7 mouse cellular contexts compared by ENCODE assay signal in genomic region chr2:147364982-147365907, GRCm38 (mm10). TPM values are rescaled to one million over a fixed set of nuclear protein-coding genes. Genes with fewer than 3 reads are reported as not detected.
DNase-seq lines count a peak whose midpoint lies in the region; ATAC-seq and TF ChIP-seq lines count a peak whose summit lies in the region.

No protein-coding gene starts in this region.

- 0 out of 2 replicates have a peak, but pooled peaks have one; percentile 5 for TF ChIP-seq POLR2A in embryonic fibroblast, embryonic 13.5 days (IDR thresholded peaks at IDR 0.05; ENCODE audit: low read depth, low read length)

- H3K4me3 ChIP-seq in embryonic fibroblast, embryonic 13.5 days (ENCODE audit: insufficient read depth, low read length): peak overlapping the region; percentile 41
- peak overlapping the region; percentile 25; the same call in 1 of the 2 replicates for H3K4me3 ChIP-seq in intestine, embryonic 14.5 days (ENCODE audit: low read depth, low read length)
- peak overlapping the region; percentile 28 for H3K4me3 ChIP-seq in neural tube, embryonic 15.5 days (replicated peaks)

- no peaks in the 10 kb centered on the region for H3K9me3 ChIP-seq in intestine, embryonic 14.5 days (ENCODE audit: control insufficient read depth, low read length)
- H3K9me3 ChIP-seq in neural tube, embryonic 15.5 days (replicated peaks): no peaks in the 10 kb centered on the region

- H3K27ac ChIP-seq in embryonic fibroblast, embryonic 13.5 days (ENCODE audit: insufficient read depth, low read length): no peak overlapping the region
- no peak overlapping the region for H3K27ac ChIP-seq in intestine, embryonic 14.5 days (ENCODE audit: low read depth)
- H3K27ac ChIP-seq in neural tube, embryonic 15.5 days (replicated peaks): no peak overlapping the region

- peaks cover 94% of the 10 kb centered on the region for H3K27me3 ChIP-seq in intestine, embryonic 14.5 days (replicated peaks; ENCODE audit: control insufficient read depth, insufficient read depth, low read length)
- H3K27me3 ChIP-seq in neural tube, embryonic 15.5 days (replicated peaks): peaks cover 91% of the 10 kb centered on the region

- peak overlapping the region; percentile 39 for H3K4me2 ChIP-seq in intestine, embryonic 14.5 days (ENCODE audit: low read length)
- H3K4me2 ChIP-seq in neural tube, embryonic 15.5 days: peak overlapping the region; percentile 50

- ATAC-seq in intestine, embryonic 14.5 days (replicated peaks; ENCODE audit: low FRiP score, low TSS enrichment, low read depth): peak; percentile 60
- peak; percentile 32; the same call in 1 of the 2 replicates for ATAC-seq in neural tube, embryonic 15.5 days (ENCODE audit: low FRiP score)

- DNase-seq in kidney, postnatal 4 days: peak; percentile 25 to 36
- no peak for DNase-seq in kidney, adult 11 months
- peak; percentile 68 for DNase-seq in intestine, embryonic 14.5 days (ENCODE audit: low spot score)
- DNase-seq in spleen, postnatal 10 days (ENCODE audit: low spot score in 2 of 2): no peak
- DNase-seq in lung, postnatal 36 days: no peak

- no peak overlapping the region for H3K9ac ChIP-seq in intestine, embryonic 14.5 days (ENCODE audit: low read length)
- H3K9ac ChIP-seq in neural tube, embryonic 15.5 days (replicated peaks): no peak overlapping the region

- 1% methylated on average over 68 of the region's 80 CpGs for WGBS in intestine, embryonic 14.5 days
- under 1% methylated on average over 72 of the region's 80 CpGs for WGBS in neural tube, embryonic 15.5 days

- no peaks in the 10 kb centered on the region for H3K36me3 ChIP-seq in intestine, embryonic 14.5 days (ENCODE audit: control insufficient read depth, insufficient read depth, low read length)
- H3K36me3 ChIP-seq in neural tube, embryonic 15.5 days: no peaks in the 10 kb centered on the region

- H3K4me1 ChIP-seq in embryonic fibroblast, embryonic 13.5 days (ENCODE audit: control insufficient read depth, insufficient read depth, low read length): no peaks in the 10 kb centered on the region
- H3K4me1 ChIP-seq in intestine, embryonic 14.5 days (replicated peaks; ENCODE audit: control insufficient read depth, insufficient read depth, low read length): peaks cover 3% of the 10 kb centered on the region; the same call in 1 of the 2 replicates
- peaks cover 19% of the 10 kb centered on the region for H3K4me1 ChIP-seq in neural tube, embryonic 15.5 days

- no peak for TF ChIP-seq CTCF in embryonic fibroblast, embryonic 13.5 days (IDR thresholded peaks at IDR 0.05; ENCODE audit: borderline replicate concordance, insufficient read depth, low read length)

RNA-seq across cellular contexts. Expression of gene Pax1, which starts 3.5 kb away (rescaled TPM):
- polyA plus RNA-seq in embryonic fibroblast, embryonic 13.5 days (2011; ENCODE audit: insufficient read length, low read depth, missing spikeins): 6.9 and 13.6 TPM in 2 replicates
- polyA plus RNA-seq in intestine, embryonic 14.5 days (2014; fragmentation: Nextera tagmentation; extraction: Ambion mirVana): not detected in 2 replicates
- polyA plus RNA-seq in neural tube, embryonic 15.5 days (2015; fragmentation: Nextera tagmentation; extraction: Ambion mirVana): 0.74 and 20.4 TPM in 2 replicates

Comparison
In these comparisons a context has a peak if more than half of its experiments do, and no peak if none do; other contexts are left out.
1. DNase-seq: peak in kidney, postnatal 4 days (2 of 2) and intestine, embryonic 14.5 days (single experiment); none in kidney, adult 11 months (single experiment), spleen, postnatal 10 days (0 of 2) and lung, postnatal 36 days (single experiment).
2. Peak in every context shown above with its lines, with median percentiles within 50 percentile points of each other: H3K4me3 ChIP-seq.